Mouse (Mus musculus): ENCODE measurements around the gene Ttc32. TPM values are rescaled to one million over a fixed set of nuclear protein-coding genes. Genes with fewer than 3 reads are reported as not detected.
"Not testable (repeated sequence)": the region's sequence is repeated elsewhere in the genome, so short reads cannot be mapped to it uniquely, and the experiment has no call there.

The Ttc32 gene
- polyA plus RNA-seq, 1 experiment from 2014 or later = 20.6 TPM

- H3K27me3 ChIP-seq = no peaks in the 10 kb centered on the region
- H3K4me1 ChIP-seq = no peaks in the 10 kb centered on the region
- 94% methylated on average over 14 of the region's 14 CpGs for WGBS
- no peak overlapping the region for H3K27ac ChIP-seq
- H3K9me3 ChIP-seq = no peaks in the 10 kb centered on the region
- no peak for ATAC-seq (ENCODE audit: insufficient number of reproducible peaks, insufficient read depth, low FRiP score, low TSS enrichment, low read depth)
- H3K36me3 ChIP-seq = peaks cover 8% of the 10 kb centered on the region; the same call in 1 of the 2 replicates
- no peak overlapping the region for H3K9ac ChIP-seq
- no peak overlapping the region for H3K4me3 ChIP-seq
- no peak overlapping the region for H3K4me2 ChIP-seq
Observed at GRCm38 (mm10) chr12:9024071-9024470, 5.7 kb upstream of the Ttc32 start.

GRCm38 (mm10) chr12:9024736-9025135 is 5.1 kb upstream of the Ttc32 start:
- H3K4me3 ChIP-seq = no peak overlapping the region
- no peaks in the 10 kb centered on the region for H3K27me3 ChIP-seq
- 89% methylated on average over 13 of the region's 13 CpGs for WGBS
- no peak overlapping the region for H3K4me2 ChIP-seq
- no peak overlapping the region for H3K9ac ChIP-seq
- no peak for ATAC-seq (ENCODE audit: insufficient number of reproducible peaks, insufficient read depth, low FRiP score, low TSS enrichment, low read depth)
- no peak overlapping the region for H3K27ac ChIP-seq
- H3K9me3 ChIP-seq = no peaks in the 10 kb centered on the region
- no peaks in the 10 kb centered on the region for H3K4me1 ChIP-seq
- peaks cover 8% of the 10 kb centered on the region; the same call in 1 of the 2 replicates for H3K36me3 ChIP-seq

- peaks cover 8% of the 10 kb centered on the region; the same call in 1 of the 2 replicates for H3K36me3 ChIP-seq
- no peak overlapping the region for H3K4me2 ChIP-seq
- no peaks in the 10 kb centered on the region for H3K9me3 ChIP-seq
- H3K27me3 ChIP-seq = no peaks in the 10 kb centered on the region
- no peak for ATAC-seq (ENCODE audit: insufficient number of reproducible peaks, insufficient read depth, low FRiP score, low TSS enrichment, low read depth)
- H3K9ac ChIP-seq = no peak overlapping the region
- no peak overlapping the region for H3K27ac ChIP-seq
- 0 out of 2 replicates have a peak, but pooled peaks cover 6% of the 10 kb centered on the region for H3K4me1 ChIP-seq
- no peak overlapping the region for H3K4me3 ChIP-seq
Observed at GRCm38 (mm10) chr12:9026843-9027242, 3.0 kb upstream of the Ttc32 start.

- WGBS = 90% methylated on average over 7 of the region's 7 CpGs
- H3K4me3 ChIP-seq; H3K9ac ChIP-seq; H3K4me2 ChIP-seq; H3K4me1 ChIP-seq; H3K27ac ChIP-seq; H3K9me3 ChIP-seq; H3K27me3 ChIP-seq; ATAC-seq (ENCODE audit: insufficient number of reproducible peaks, insufficient read depth, low FRiP score, low TSS enrichment, low read depth); H3K36me3 ChIP-seq: not testable (repeated sequence)
Observed at GRCm38 (mm10) chr12:9028816-9029215, 981 bp upstream of the Ttc32 start.

- H3K36me3 ChIP-seq = peaks cover 8% of the 10 kb centered on the region; the same call in 1 of the 2 replicates
- 0 out of 2 replicates have a peak, but pooled peaks cover 6% of the 10 kb centered on the region for H3K4me1 ChIP-seq
- peak overlapping the region; percentile 98 for H3K27ac ChIP-seq
- WGBS = 36% methylated on average over 4 of the region's 4 CpGs
- H3K9ac ChIP-seq = peak overlapping the region; percentile 92; the same call in 1 of the 2 replicates
- H3K27me3 ChIP-seq = no peaks in the 10 kb centered on the region
- 0 out of 2 replicates have a peak, but pooled peaks have one; percentile 11 for ATAC-seq (ENCODE audit: insufficient number of reproducible peaks, insufficient read depth, low FRiP score, low TSS enrichment, low read depth)
- peak overlapping the region; percentile 66 for H3K4me3 ChIP-seq
- H3K9me3 ChIP-seq = no peaks in the 10 kb centered on the region
- peak overlapping the region; percentile 70 for H3K4me2 ChIP-seq
Observed at GRCm38 (mm10) chr12:9029506-9029887, 300 bp upstream of the Ttc32 start.

- WGBS = 78% methylated on average over 8 of the region's 8 CpGs
- Histone ChIP-seq H3K4me3 (peak overlapping the region; percentile 66), H3K9ac (peak overlapping the region; percentile 92), H3K36me3 (peaks cover 8% of the 10 kb centered on the region; the same call in 1 of the 2 replicates), H3K4me1 (0 out of 2 replicates have a peak, but pooled peaks cover 6% of the 10 kb centered on the region), H3K4me2 (peak overlapping the region; percentile 70), H3K27me3 (no peaks in the 10 kb centered on the region), H3K27ac (no peak overlapping the region), H3K9me3 (no peaks in the 10 kb centered on the region)
- ATAC-seq (ENCODE audit: insufficient number of reproducible peaks, insufficient read depth, low FRiP score, low TSS enrichment, low read depth) = no peak
Observed at GRCm38 (mm10) chr12:9031166-9031565, 1.4 kb downstream of the Ttc32 start.

- Histone ChIP-seq H3K27ac (no peak overlapping the region), H3K9ac (no peak overlapping the region), H3K36me3 (0 out of 2 replicates have a peak, but pooled peaks cover 2% of the 10 kb centered on the region), H3K27me3 (no peaks in the 10 kb centered on the region), H3K4me3 (no peak overlapping the region), H3K9me3 (no peaks in the 10 kb centered on the region), H3K4me1 (0 out of 2 replicates have a peak, but pooled peaks cover 6% of the 10 kb centered on the region), H3K4me2 (no peak overlapping the region)
- no peak for ATAC-seq (ENCODE audit: insufficient number of reproducible peaks, insufficient read depth, low FRiP score, low TSS enrichment, low read depth)
Observed at GRCm38 (mm10) chr12:9033140-9033539, 3.3 kb downstream of the Ttc32 start.

- Histone ChIP-seq H3K4me2 (no peak overlapping the region), H3K36me3 (no peaks in the 10 kb centered on the region), H3K4me3 (no peak overlapping the region), H3K9ac (no peak overlapping the region), H3K9me3 (no peaks in the 10 kb centered on the region), H3K27me3 (no peaks in the 10 kb centered on the region), H3K4me1 (peaks cover 11% of the 10 kb centered on the region), H3K27ac (no peak overlapping the region)
- no peak for ATAC-seq (ENCODE audit: insufficient number of reproducible peaks, insufficient read depth, low FRiP score, low TSS enrichment, low read depth)
- WGBS = 81% methylated on average over 9 of the region's 9 CpGs
Observed at GRCm38 (mm10) chr12:9036409-9036808, 6.6 kb downstream of the Ttc32 start.

GRCm38 (mm10) chr12:9040177-9040576 is 10.4 kb downstream of the Ttc32 start:
- Histone ChIP-seq H3K36me3 (peaks cover 9% of the 10 kb centered on the region), H3K4me3 (no peak overlapping the region), H3K9me3 (no peaks in the 10 kb centered on the region), H3K9ac (no peak overlapping the region), H3K4me2 (no peak overlapping the region), H3K27me3 (no peaks in the 10 kb centered on the region), H3K4me1 (peaks cover 11% of the 10 kb centered on the region), H3K27ac (no peak overlapping the region)
- no peak for ATAC-seq (ENCODE audit: insufficient number of reproducible peaks, insufficient read depth, low FRiP score, low TSS enrichment, low read depth)
- WGBS = 75% methylated on average over 5 of the region's 5 CpGs

GRCm38 (mm10) chr12:9040686-9041085 is 10.9 kb downstream of the Ttc32 start:
- H3K9ac ChIP-seq = no peak overlapping the region
- H3K4me2 ChIP-seq = no peak overlapping the region
- 51% methylated on average over 7 of the region's 7 CpGs for WGBS
- no peaks in the 10 kb centered on the region for H3K9me3 ChIP-seq
- H3K27me3 ChIP-seq = no peaks in the 10 kb centered on the region
- no peak overlapping the region for H3K4me3 ChIP-seq
- ATAC-seq (ENCODE audit: insufficient number of reproducible peaks, insufficient read depth, low FRiP score, low TSS enrichment, low read depth) = no peak
- H3K27ac ChIP-seq = no peak overlapping the region
- peaks cover 11% of the 10 kb centered on the region for H3K4me1 ChIP-seq
- H3K36me3 ChIP-seq = peaks cover 11% of the 10 kb centered on the region

- Histone ChIP-seq H3K9me3 (no peaks in the 10 kb centered on the region), H3K36me3 (peaks cover 12% of the 10 kb centered on the region), H3K9ac (no peak overlapping the region), H3K27me3 (no peaks in the 10 kb centered on the region), H3K27ac (no peak overlapping the region), H3K4me2 (no peak overlapping the region), H3K4me3 (no peak overlapping the region), H3K4me1 (peaks cover 11% of the 10 kb centered on the region)
- WGBS = 75% methylated on average over 5 of the region's 5 CpGs
- ATAC-seq (ENCODE audit: insufficient number of reproducible peaks, insufficient read depth, low FRiP score, low TSS enrichment, low read depth) = no peak
Observed at GRCm38 (mm10) chr12:9042316-9042715, 12.5 kb downstream of the Ttc32 start.

GRCm38 (mm10) chr12:9042759-9043158 is 13.0 kb downstream of the Ttc32 start:
- H3K9ac ChIP-seq = no peak overlapping the region
- no peak overlapping the region for H3K4me3 ChIP-seq
- ATAC-seq (ENCODE audit: insufficient number of reproducible peaks, insufficient read depth, low FRiP score, low TSS enrichment, low read depth) = no peak; the same call in 1 of the 2 replicates
- no peak overlapping the region for H3K4me2 ChIP-seq
- WGBS = 87% methylated on average over 3 of the region's 3 CpGs
- H3K27me3 ChIP-seq = no peaks in the 10 kb centered on the region
- no peaks in the 10 kb centered on the region for H3K9me3 ChIP-seq
- H3K36me3 ChIP-seq = peaks cover 12% of the 10 kb centered on the region
- no peak overlapping the region for H3K27ac ChIP-seq
- peaks cover 11% of the 10 kb centered on the region for H3K4me1 ChIP-seq

All from embryonic facial prominence, embryonic 13.5 days (tissue).